Mouse (Mus musculus): ENCODE results near the gene Pax6. TPM values are rescaled to one million over a fixed set of nuclear protein-coding genes. Genes with fewer than 3 reads are reported as not detected.

Pax6 gene
- polyA plus RNA-seq (2012; rRNA removed): 51.2 and 67.9 TPM in 2 replicates

DNA sequence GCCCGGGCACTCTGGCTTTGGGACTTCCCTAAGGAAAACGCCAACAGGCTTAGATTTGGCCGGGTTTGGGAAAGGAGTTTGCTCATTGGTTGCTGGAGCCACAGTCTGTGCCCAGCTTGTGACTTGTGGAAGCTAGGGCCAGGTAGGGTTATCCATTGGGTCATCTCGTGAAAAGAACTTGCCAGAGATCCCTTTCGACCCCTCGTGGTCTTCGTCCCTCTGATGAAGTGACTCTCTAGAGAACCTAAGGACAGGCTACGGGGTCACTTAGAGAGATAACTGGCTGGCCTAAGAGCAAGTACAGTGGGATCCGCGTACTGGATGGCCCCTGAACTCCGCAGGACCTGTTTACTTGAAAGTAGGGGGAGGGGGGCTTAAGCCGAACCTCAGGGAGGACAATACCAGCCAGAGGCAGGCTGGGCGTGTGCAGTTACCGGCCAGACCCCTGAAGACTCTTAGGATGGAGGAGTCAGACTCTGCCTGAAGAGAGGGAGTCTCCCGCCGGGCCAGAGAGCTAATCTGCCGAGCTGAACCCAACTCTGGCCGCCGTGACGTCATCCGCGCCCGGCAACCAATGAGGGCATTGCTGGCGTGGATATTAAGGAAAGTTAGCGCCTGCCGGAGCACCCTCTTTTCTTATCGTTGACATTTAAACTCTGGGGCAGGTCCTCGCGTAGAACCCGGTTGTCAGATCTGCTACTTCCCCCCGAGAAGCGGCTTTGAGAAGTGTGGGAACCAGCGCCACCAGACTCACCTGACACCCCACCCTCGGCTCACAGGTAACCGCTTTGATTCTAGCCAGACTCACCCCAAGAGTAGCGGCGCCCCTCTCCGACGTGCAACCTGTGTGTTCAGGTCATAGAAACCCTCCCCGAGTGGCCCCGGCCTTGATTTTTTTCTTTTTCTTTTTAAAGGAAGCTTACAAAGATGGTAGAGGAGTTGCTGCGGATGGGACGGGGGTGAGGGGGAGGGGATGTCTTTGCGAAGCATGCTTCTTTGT is at the start of gene Pax6:
Pax6 (plus strand) TSS at position 630 of the 1,000 bp plus-strand sequence.

Other genes starting within 250 kb of the Pax6 start
- gene Elp4, start 235.7 kb downstream of the Pax6 start, polyA plus RNA-seq (2012; rRNA removed): 11.3 and 20.7 TPM in 2 replicates
- 37.6 and 63.2 TPM in 2 replicates for gene Immp1l, start 235.7 kb downstream of the Pax6 start, polyA plus RNA-seq (2012; rRNA removed)